Mouse (Mus musculus) layer of hippocampus, adult 18-20 months (tissue): ENCODE measurements around the gene Tead1. TPM values are rescaled to one million over a fixed set of nuclear protein-coding genes. Genes with fewer than 3 reads are reported as not detected.
A peak's percentile ranks its signal among the peaks of the same experiment; 100 is the strongest.

ENCODE experiments used
- DNase-seq, 2 experiments: peaks; one replicate each; pipeline ENCODE4 v3.0.0; 2022; ENCODE audit warnings: low spot score in 2 of 2
- long read RNA-seq: library from polyadenylated mRNA; stranded (forward); transcript quantifications from one replicate; pipeline ENCODE4 v2.0.0, GENCODE M21; 2021
- total RNA-seq, 2 experiments: library from RNA; stranded (reverse); gene quantifications; 2 replicates each; pipeline ENCODE4 v1.2.3; 2021

Tead1 gene
- 10 to 100 TPM; 22.6 to 25.3 TPM for total RNA-seq
- long read RNA-seq, partial matches to known transcripts: 0 of 3 reads
- long read RNA-seq, other reads (novel, unspliced or antisense): 3 of 3 reads

GRCm38 (mm10) chr7:112679171-112679512, at the start of gene Tead1:
Gene Tead1, plus strand, starts transcription at chr7:112679318.
- DNase-seq: peak; percentile 89 to 96

GRCm38 (mm10) chr7:112634505-112635213, 44.5 kb upstream of the Tead1 start:
- no peak for DNase-seq

- no peak for DNase-seq
Observed at GRCm38 (mm10) chr7:112635936-112636335, 43.2 kb upstream of the Tead1 start.

- DNase-seq: no peak
Observed at GRCm38 (mm10) chr7:112643866-112644543, 35.1 kb upstream of the Tead1 start.

GRCm38 (mm10) chr7:112644701-112645100, 34.4 kb upstream of the Tead1 start:
- DNase-seq: no peak

GRCm38 (mm10) chr7:112645724-112646123, 33.4 kb upstream of the Tead1 start:
- no peak for DNase-seq

- no peak for DNase-seq
Observed at GRCm38 (mm10) chr7:112647417-112647816, 31.7 kb upstream of the Tead1 start.

GRCm38 (mm10) chr7:112656141-112656662, 22.9 kb upstream of the Tead1 start:
- DNase-seq: no peak

GRCm38 (mm10) chr7:112658939-112659338, 20.2 kb upstream of the Tead1 start:
- no peak for DNase-seq

GRCm38 (mm10) chr7:112659816-112660215, 19.3 kb upstream of the Tead1 start:
- no peak for DNase-seq

- no peak for DNase-seq
Observed at GRCm38 (mm10) chr7:112660325-112660724, 18.8 kb upstream of the Tead1 start.

- no peak for DNase-seq
Observed at GRCm38 (mm10) chr7:112662398-112663313, 16.5 kb upstream of the Tead1 start.

- DNase-seq: peak; percentile 50 to 62
Observed at GRCm38 (mm10) chr7:112663314-112663966, 15.7 kb upstream of the Tead1 start.

- no peak for DNase-seq
Observed at GRCm38 (mm10) chr7:112669993-112670392, 9.1 kb upstream of the Tead1 start.

GRCm38 (mm10) chr7:112678418-112679170, 524 bp upstream of the Tead1 start:
- DNase-seq: peak in 1 of 2 experiments; percentile 32

GRCm38 (mm10) chr7:112679513-112680245, 561 bp downstream of the Tead1 start:
- DNase-seq: peak; percentile 40 to 59

- DNase-seq: peak in 1 of 2 experiments; percentile 34
Observed at GRCm38 (mm10) chr7:112680498-112681251, 1.6 kb downstream of the Tead1 start.
